Mouse (Mus musculus): ENCODE measurements at regions not wholly inside any gene's neighbourhood (a gene's known extent, or its start where the extent isn't known, plus 50 kb on each side); places are given as distances from the start of the nearest gene placed in this dataset.

- WGBS, result 6% methylated on average over 6 of the region's 6 CpGs
- TF ChIP-seq CTCF (IDR thresholded peaks at IDR 0.05; ENCODE audit: low read depth) (peak; percentile 88), EP300 (optimal IDR thresholded peaks at IDR 0.05) (no peak)
- DNase-seq (ENCODE audit: low spot score), result peak; percentile 56
- ATAC-seq (ENCODE audit: low FRiP score, low TSS enrichment), result no peak
- H3K9me3 ChIP-seq (ENCODE audit: control insufficient read depth, low read length), result no peaks in the 10 kb centered on the region
- H3K27me3 ChIP-seq (ENCODE audit: control insufficient read depth, insufficient read depth, low read length), result no peaks in the 10 kb centered on the region
- H3K9ac ChIP-seq (ENCODE audit: low read length), result no peak overlapping the region
- H3K36me3 ChIP-seq (ENCODE audit: control insufficient read depth, insufficient read depth, low read length), result no peaks in the 10 kb centered on the region
- H3K4me2 ChIP-seq (replicated peaks; ENCODE audit: low read depth), result no peak overlapping the region
- H3K4me1 ChIP-seq (replicated peaks; ENCODE audit: control insufficient read depth, insufficient read depth), result no peaks in the 10 kb centered on the region
- H3K27ac ChIP-seq (replicated peaks), result no peak overlapping the region
- H3K4me3 ChIP-seq (ENCODE audit: low read depth, low read length), result no peak overlapping the region
Observed at GRCm38 (mm10) chr4:31419240-31419639, 544.7 kb upstream of the Map3k7 start.

- Histone ChIP-seq H3K36me3 (ENCODE audit: control insufficient read depth, insufficient read depth, low read length) (no peaks in the 10 kb centered on the region), H3K4me3 (ENCODE audit: low read depth, low read length) (no peak overlapping the region), H3K27ac (replicated peaks) (no peak overlapping the region), H3K9me3 (ENCODE audit: control insufficient read depth, low read length) (no peaks in the 10 kb centered on the region), H3K4me1 (replicated peaks; ENCODE audit: control insufficient read depth, insufficient read depth) (no peaks in the 10 kb centered on the region), H3K4me2 (replicated peaks; ENCODE audit: low read depth) (no peak overlapping the region), H3K9ac (ENCODE audit: low read length) (no peak overlapping the region), H3K27me3 (ENCODE audit: control insufficient read depth, insufficient read depth, low read length) (no peaks in the 10 kb centered on the region)
- 82% methylated on average over 9 of the region's 9 CpGs for WGBS
- ATAC-seq (ENCODE audit: low FRiP score, low TSS enrichment) (no peak), DNase-seq (ENCODE audit: low spot score) (no peak)
- TF ChIP-seq CTCF (IDR thresholded peaks at IDR 0.05; ENCODE audit: low read depth) (no peak), EP300 (optimal IDR thresholded peaks at IDR 0.05) (no peak)
Observed at GRCm38 (mm10) chr4:31420167-31420566, 543.7 kb upstream of the Map3k7 start.

- Histone ChIP-seq H3K4me3 (ENCODE audit: low read depth, low read length) (no peak overlapping the region), H3K36me3 (ENCODE audit: control insufficient read depth, insufficient read depth, low read length) (no peaks in the 10 kb centered on the region), H3K4me2 (replicated peaks; ENCODE audit: low read depth) (no peak overlapping the region), H3K9me3 (ENCODE audit: control insufficient read depth, low read length) (no peaks in the 10 kb centered on the region), H3K27ac (replicated peaks) (no peak overlapping the region), H3K4me1 (replicated peaks; ENCODE audit: control insufficient read depth, insufficient read depth) (0 out of 2 replicates have a peak, but pooled peaks cover 1% of the 10 kb centered on the region), H3K27me3 (ENCODE audit: control insufficient read depth, insufficient read depth, low read length) (no peaks in the 10 kb centered on the region), H3K9ac (ENCODE audit: low read length) (no peak overlapping the region)
- no peak for DNase-seq (ENCODE audit: low spot score)
- WGBS, result 63% methylated on average over 5 of the region's 5 CpGs
- ATAC-seq (ENCODE audit: low FRiP score, low TSS enrichment), result no peak
- TF ChIP-seq CTCF (IDR thresholded peaks at IDR 0.05; ENCODE audit: low read depth) (no peak), EP300 (optimal IDR thresholded peaks at IDR 0.05) (no peak)
Observed at GRCm38 (mm10) chr4:31421386-31421785, 542.5 kb upstream of the Map3k7 start.

- TF ChIP-seq CTCF (IDR thresholded peaks at IDR 0.05; ENCODE audit: low read depth), result no peak
- TF ChIP-seq EP300 (optimal IDR thresholded peaks at IDR 0.05), result no peak
- no peaks in the 10 kb centered on the region for H3K27me3 ChIP-seq (ENCODE audit: control insufficient read depth, insufficient read depth, low read length)
- no peak for DNase-seq (ENCODE audit: low spot score)
- 0 out of 2 replicates have a peak, but pooled peaks cover 5% of the 10 kb centered on the region for H3K4me1 ChIP-seq (replicated peaks; ENCODE audit: control insufficient read depth, insufficient read depth)
- H3K36me3 ChIP-seq (ENCODE audit: control insufficient read depth, insufficient read depth, low read length), result no peaks in the 10 kb centered on the region
- no peak overlapping the region for H3K4me2 ChIP-seq (replicated peaks; ENCODE audit: low read depth)
- 31% methylated on average over 7 of the region's 7 CpGs for WGBS
- no peaks in the 10 kb centered on the region for H3K9me3 ChIP-seq (ENCODE audit: control insufficient read depth, low read length)
- H3K4me3 ChIP-seq (ENCODE audit: low read depth, low read length), result no peak overlapping the region
- H3K9ac ChIP-seq (ENCODE audit: low read length), result no peak overlapping the region
- H3K27ac ChIP-seq (replicated peaks), result no peak overlapping the region
- ATAC-seq (ENCODE audit: low FRiP score, low TSS enrichment), result no peak
Observed at GRCm38 (mm10) chr4:31425135-31425534, 538.8 kb upstream of the Map3k7 start.

GRCm38 (mm10) chr4:31425716-31426115, 538.2 kb upstream of the Map3k7 start:
- Histone ChIP-seq H3K9me3 (ENCODE audit: control insufficient read depth, low read length) (no peaks in the 10 kb centered on the region), H3K4me2 (replicated peaks; ENCODE audit: low read depth) (no peak overlapping the region), H3K9ac (ENCODE audit: low read length) (no peak overlapping the region), H3K27me3 (ENCODE audit: control insufficient read depth, insufficient read depth, low read length) (no peaks in the 10 kb centered on the region), H3K4me1 (replicated peaks; ENCODE audit: control insufficient read depth, insufficient read depth) (0 out of 2 replicates have a peak, but pooled peaks cover 5% of the 10 kb centered on the region), H3K4me3 (ENCODE audit: low read depth, low read length) (no peak overlapping the region), H3K36me3 (ENCODE audit: control insufficient read depth, insufficient read depth, low read length) (no peaks in the 10 kb centered on the region), H3K27ac (replicated peaks) (no peak overlapping the region)
- TF ChIP-seq CTCF (IDR thresholded peaks at IDR 0.05; ENCODE audit: low read depth) (no peak), EP300 (optimal IDR thresholded peaks at IDR 0.05) (no peak)
- no peak for ATAC-seq (ENCODE audit: low FRiP score, low TSS enrichment)
- DNase-seq (ENCODE audit: low spot score), result no peak
- WGBS, result 69% methylated on average over 4 of the region's 4 CpGs

GRCm38 (mm10) chr4:31426169-31427030, 537.5 kb upstream of the Map3k7 start:
- no peak overlapping the region for H3K4me3 ChIP-seq (ENCODE audit: low read depth, low read length)
- 34% methylated on average over 7 of the region's 7 CpGs for WGBS
- H3K27me3 ChIP-seq (ENCODE audit: control insufficient read depth, insufficient read depth, low read length), result no peaks in the 10 kb centered on the region
- no peak overlapping the region for H3K9ac ChIP-seq (ENCODE audit: low read length)
- no peak for ATAC-seq (ENCODE audit: low FRiP score, low TSS enrichment)
- no peaks in the 10 kb centered on the region for H3K36me3 ChIP-seq (ENCODE audit: control insufficient read depth, insufficient read depth, low read length)
- no peak for DNase-seq (ENCODE audit: low spot score)
- H3K9me3 ChIP-seq (ENCODE audit: control insufficient read depth, low read length), result no peaks in the 10 kb centered on the region
- H3K27ac ChIP-seq (replicated peaks), result no peak overlapping the region
- TF ChIP-seq EP300 (optimal IDR thresholded peaks at IDR 0.05), result no peak
- no peak overlapping the region for H3K4me2 ChIP-seq (replicated peaks; ENCODE audit: low read depth)
- H3K4me1 ChIP-seq (replicated peaks; ENCODE audit: control insufficient read depth, insufficient read depth), result 0 out of 2 replicates have a peak, but pooled peaks cover 5% of the 10 kb centered on the region
